Mouse (Mus musculus) hematopoietic stem cell, adult 5-6 weeks (primary cell): ENCODE data around the gene Sprr2f. TPM values are rescaled to one million over a fixed set of nuclear protein-coding genes. Genes with fewer than 3 reads are reported as not detected.

Source experiments
- ATAC-seq, 2 experiments: fragments of 125-278 bp in 1 of 2; replicated peaks in 1 of 2; 2 replicates each; pipeline ENCODE4 v1.8.0; 2016 to 2017; ENCODE audit warnings: inconsistent platforms in 2 of 2, mild to moderate bottlenecking in 2 of 2, moderate number of reproducible peaks in 2 of 2, low read depth in 1 of 2, moderate TSS enrichment in 1 of 2; ENCODE audit not compliant: low FRiP score in 2 of 2, poor library complexity in 2 of 2, severe bottlenecking in 2 of 2, insufficient read depth in 1 of 2, low TSS enrichment in 1 of 2
- total RNA-seq: library from RNA; stranded (forward); fragments of 172-1452, 232-1000 nt; gene quantifications from 2 replicates; pipeline ENCODE4 v1.2.3, GENCODE M21; 2017

The Sprr2f gene
- not detected in 2 replicates for total RNA-seq

DNA sequence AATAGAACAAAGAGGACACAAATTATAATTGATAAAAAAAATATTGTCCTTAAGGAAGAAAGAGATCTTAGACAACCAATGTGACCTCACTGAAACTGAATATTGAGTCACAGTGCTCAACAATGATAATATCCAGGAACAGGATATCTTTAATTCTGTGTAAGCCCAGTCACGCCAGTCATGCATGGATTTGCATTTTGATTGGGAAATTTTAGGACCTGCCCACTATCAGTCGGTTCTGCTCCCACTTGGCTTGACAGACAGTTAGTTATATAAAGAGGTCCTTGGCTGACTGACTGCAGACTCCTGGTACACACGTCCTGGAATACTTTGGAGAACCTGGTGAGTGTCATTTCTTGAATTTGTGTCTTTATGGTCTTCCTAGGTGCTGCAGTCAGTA is at the start of gene Sprr2f:
Gene Sprr2f (plus strand): TSS at position 301 of the 400 bp plus-strand sequence.
- no peak for ATAC-seq

- ATAC-seq = peak in 1 of 2 experiments; percentile 37; a peak in 1 of 4 replicates
Observed at GRCm38 (mm10) chr3:92316320-92316719, 48.7 kb upstream of the Sprr2f start, which contains the start of gene Sprr2b. TSS of gene Sprr2b (plus strand) at chr3:92316620.

GRCm38 (mm10) chr3:92317384-92317783 is 47.6 kb upstream of the Sprr2f start:
- no peak for ATAC-seq

DNA sequence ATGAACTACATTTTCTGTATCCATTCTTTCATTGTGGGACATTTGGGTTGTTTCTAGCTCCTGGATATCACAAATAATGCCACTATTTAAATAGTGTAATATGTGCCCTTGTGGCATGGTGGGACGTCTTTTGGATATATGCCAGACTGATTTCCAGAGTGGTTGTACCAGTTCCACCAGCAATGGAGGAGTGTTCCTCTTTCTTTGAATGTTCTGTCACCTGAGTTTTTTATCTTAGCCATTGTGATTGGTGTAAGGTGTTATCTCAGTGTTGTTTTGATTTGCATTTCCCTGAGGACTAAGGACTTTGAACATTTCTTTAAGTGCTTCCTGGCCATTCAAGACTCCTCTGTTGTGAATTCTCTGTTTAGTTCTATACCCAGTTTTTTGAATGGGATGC is 28.7 kb upstream of the Sprr2f start:
- ATAC-seq = no peak

- ATAC-seq = no peak
Observed at GRCm38 (mm10) chr3:92338840-92339239, 26.1 kb upstream of the Sprr2f start, which contains the start of gene Sprr2d. TSS of gene Sprr2d (plus strand) at chr3:92339140.

GRCm38 (mm10) chr3:92351843-92352242 is 13.1 kb upstream of the Sprr2f start, which contains the start of gene Sprr2e:
TSS of gene Sprr2e (plus strand) at chr3:92352143.
- ATAC-seq = no peak

DNA sequence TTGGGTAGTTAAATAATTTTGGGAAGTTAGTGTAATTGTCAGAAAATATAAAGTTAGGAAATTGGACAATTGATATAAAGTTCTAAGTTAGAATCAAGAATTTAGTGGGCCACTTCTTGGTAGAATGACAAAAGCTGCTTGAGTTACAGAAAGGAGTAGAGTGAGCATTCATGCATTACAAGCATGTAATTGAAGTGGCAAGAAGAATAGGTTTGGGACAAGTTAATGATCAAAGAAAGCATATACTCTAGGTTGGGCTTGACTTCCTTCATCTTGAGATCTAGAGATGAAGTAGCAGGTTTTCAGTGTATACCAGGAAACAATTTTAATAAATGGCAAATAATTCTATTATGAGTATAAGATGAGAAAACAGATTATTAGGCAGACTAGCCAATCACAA is 3.4 kb upstream of the Sprr2f start:
- no peak for ATAC-seq

GRCm38 (mm10) chr3:92373613-92374012 is 8.6 kb downstream of the Sprr2f start:
- no peak for ATAC-seq

- no peak for ATAC-seq
Observed at GRCm38 (mm10) chr3:92385385-92385784, 20.4 kb downstream of the Sprr2f start, which contains the start of gene Sprr2h. TSS of gene Sprr2h (plus strand) at chr3:92385685.

- ATAC-seq = no peak
Observed at GRCm38 (mm10) chr3:92394301-92394700, 29.3 kb downstream of the Sprr2f start.

DNA sequence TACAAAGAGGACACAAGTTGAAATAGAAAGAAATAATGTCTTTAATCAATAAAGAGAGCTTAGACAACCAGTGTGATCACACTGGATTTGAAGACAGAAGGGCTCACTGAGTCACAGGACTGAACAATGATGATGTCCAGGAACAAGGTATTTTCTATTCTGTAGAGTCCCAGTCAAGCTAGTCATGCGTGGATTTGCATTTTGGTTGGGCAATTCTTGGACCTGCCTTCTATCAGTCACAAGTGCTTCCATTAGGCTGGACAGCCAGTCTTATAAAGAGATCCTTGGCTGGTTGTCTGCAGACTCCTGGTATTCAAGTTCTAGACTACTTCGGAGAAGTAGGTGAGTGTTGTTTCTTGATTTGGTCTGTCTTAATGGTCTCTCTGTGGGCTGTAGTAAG is 42.7 kb downstream of the Sprr2f start, which contains the start of gene Sprr2i:
Gene Sprr2i (plus strand): TSS at position 301 of the 400 bp plus-strand sequence.
- ATAC-seq = no peak

Other genes with a start within 250 kb of the Sprr2f start
- gene Prr9, start 241.2 kb upstream of the Sprr2f start, total RNA-seq = not detected in 2 replicates
- gene Lelp1, start 222.4 kb upstream of the Sprr2f start, total RNA-seq = not detected in 2 replicates
- gene Sprr2a1, start 149.4 kb upstream of the Sprr2f start, total RNA-seq = not detected in 2 replicates
- gene Sprr2a2, start 149.3 kb upstream of the Sprr2f start, total RNA-seq = 0.44 TPM in 1 of 2 replicates, not detected in the other
- gene Sprr2a3, start 79.8 kb upstream of the Sprr2f start, total RNA-seq = not detected in 2 replicates
- not detected in 2 replicates for gene Sprr2b, start 48.6 kb upstream of the Sprr2f start, total RNA-seq
- gene Sprr2d, start 26.0 kb upstream of the Sprr2f start, total RNA-seq = not detected in 2 replicates
- not detected in 2 replicates for gene Sprr2e, start 13.0 kb upstream of the Sprr2f start, total RNA-seq
- gene Sprr2h, start 20.5 kb downstream of the Sprr2f start, total RNA-seq = not detected in 2 replicates
- gene Sprr2i, start 42.8 kb downstream of the Sprr2f start, total RNA-seq = not detected in 2 replicates
- not detected in 2 replicates for gene Sprr2j-ps, start 52.9 kb downstream of the Sprr2f start, total RNA-seq
- 1.0 and 1.6 TPM in 2 replicates for gene Gm9774, start 64.2 kb downstream of the Sprr2f start, total RNA-seq
- not detected in 2 replicates for gene Sprr2k, start 67.4 kb downstream of the Sprr2f start, total RNA-seq
- gene Sprr1b, start 73.6 kb downstream of the Sprr2f start, total RNA-seq = not detected in 2 replicates
- gene Sprr3, start 93.5 kb downstream of the Sprr2f start, total RNA-seq = not detected in 2 replicates
- not detected in 2 replicates for gene Sprr1a, start 120.7 kb downstream of the Sprr2f start, total RNA-seq
- gene Sprr4, start 135.3 kb downstream of the Sprr2f start, total RNA-seq = not detected in 2 replicates
- not detected in 2 replicates for gene 2310046K23Rik, start 169.3 kb downstream of the Sprr2f start, total RNA-seq
- not detected in 2 replicates for gene Ivl, start 208.5 kb downstream of the Sprr2f start, total RNA-seq
- gene Smcp, start 223.8 kb downstream of the Sprr2f start, total RNA-seq = not detected in 2 replicates
- not detected in 2 replicates for gene 2210017I01Rik, start 242.3 kb downstream of the Sprr2f start, total RNA-seq